Mouse (Mus musculus): ENCODE measurements around the gene Siah3.

Gene Siah3

DNA sequence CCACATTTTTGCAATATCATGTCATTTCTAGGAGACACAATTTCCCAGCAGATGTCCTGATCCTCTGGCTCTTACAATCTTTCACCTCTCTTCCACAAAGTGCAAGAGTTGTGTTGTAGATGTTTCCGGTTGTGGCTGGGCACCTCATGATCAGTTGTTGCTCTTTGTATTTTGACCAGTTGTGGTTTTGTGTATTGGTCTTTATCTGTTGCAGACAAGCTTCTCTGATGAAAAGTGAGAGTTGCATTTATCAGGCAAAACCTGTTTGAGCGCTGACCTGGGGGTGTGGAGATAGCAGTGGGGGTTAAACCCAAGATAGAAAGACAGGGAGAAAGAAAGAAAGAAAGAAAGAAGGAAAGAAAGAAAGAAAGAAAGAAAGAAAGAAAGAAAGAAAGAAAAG, 68.9 kb downstream of the Siah3 start:
- DNase-seq (ENCODE audit: low read depth), result no peak

DNA sequence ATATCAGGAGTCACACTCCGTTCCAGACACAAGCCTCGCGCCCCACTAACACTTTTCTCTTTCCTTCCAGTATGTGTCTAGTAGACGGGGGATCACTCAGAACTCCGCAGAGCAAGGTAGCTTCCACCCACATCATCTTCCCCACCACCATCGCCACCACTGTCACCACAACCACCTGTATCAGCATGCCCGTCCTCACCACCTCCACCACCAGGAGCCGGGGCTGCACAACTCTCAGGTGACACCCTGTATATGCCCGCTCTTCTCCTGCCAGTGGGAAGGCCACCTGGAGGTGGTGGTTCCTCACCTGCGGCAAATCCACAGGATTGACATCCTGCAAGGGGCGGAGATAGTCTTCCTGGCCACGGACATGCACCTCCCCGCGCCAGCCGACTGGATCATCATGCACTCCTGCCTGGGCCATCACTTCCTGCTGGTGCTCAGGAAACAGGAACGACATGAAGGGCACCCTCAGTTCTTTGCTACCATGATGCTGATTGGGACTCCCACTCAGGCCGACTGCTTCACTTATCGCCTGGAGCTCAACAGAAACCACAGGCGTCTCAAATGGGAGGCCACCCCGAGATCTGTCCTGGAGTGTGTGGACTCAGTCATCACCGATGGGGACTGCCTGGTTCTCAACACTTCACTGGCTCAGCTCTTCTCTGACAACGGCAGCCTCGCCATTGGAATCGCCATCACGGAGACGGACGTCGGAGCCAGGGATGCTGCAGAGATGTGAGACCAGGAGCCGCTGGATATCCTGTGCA, 69.8 kb downstream of the Siah3 start:
- no peak for DNase-seq (ENCODE audit: low read depth)

DNA sequence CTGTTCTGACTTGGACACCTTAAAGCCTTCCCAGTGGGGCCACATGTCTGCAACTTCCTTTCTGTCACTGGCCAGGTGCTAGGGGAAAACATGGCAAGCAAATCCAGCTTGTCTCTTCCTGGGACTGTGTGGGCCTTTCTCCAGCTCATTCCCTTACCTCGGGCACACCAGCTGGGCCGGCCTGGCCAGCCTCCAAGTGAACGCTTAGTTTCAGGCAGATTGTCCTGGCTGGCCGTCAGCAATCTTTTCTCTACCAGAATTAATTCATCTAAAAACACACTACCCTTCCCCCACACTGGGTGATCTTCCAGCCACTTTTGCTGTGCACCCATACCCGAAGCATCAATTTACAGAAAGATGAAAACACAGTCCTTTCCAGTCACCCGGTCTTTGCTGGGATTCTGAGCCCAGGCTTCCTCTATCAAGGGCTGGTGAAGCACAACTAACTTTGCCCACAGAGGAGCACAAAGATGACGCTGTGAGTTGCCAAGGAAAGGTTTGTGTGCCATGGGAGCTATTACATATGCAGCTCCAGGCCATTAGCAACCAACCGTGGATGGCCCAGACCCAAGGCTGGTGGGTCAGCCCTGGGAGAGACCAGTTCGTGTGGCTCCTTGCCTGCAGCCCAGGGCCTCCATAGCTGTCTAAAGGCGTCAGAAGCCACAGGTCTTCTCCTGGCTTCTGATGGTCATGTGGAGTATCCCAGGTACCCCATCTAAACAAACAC, 71.8 kb downstream of the Siah3 start:
- no peak for DNase-seq (ENCODE audit: low read depth)

DNA sequence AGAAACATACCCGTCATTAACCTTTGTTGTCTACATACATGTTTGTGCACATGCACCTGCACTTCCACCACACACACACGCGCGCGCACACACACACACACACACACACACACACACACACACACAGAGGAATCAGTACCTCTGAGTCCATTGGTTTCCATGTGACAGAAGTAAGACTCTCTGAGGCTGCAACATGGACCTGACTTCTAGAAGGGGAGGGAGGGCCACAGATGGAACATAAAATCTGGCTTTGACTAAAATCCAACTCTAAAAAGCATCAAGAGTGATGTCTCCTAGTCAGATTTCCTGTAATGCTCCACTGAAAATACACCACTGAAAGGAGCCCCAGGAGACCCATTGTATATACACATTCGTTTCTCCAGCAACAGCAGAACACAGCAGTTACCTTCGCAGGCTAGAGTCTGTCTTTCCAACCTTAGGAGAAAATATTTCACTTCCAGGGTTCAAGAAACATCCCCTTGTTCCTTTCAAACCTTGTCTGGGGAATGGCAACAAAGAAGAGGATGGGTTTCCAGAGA, 75.1 kb downstream of the Siah3 start:
- DNase-seq (ENCODE audit: low read depth), result no peak

DNA sequence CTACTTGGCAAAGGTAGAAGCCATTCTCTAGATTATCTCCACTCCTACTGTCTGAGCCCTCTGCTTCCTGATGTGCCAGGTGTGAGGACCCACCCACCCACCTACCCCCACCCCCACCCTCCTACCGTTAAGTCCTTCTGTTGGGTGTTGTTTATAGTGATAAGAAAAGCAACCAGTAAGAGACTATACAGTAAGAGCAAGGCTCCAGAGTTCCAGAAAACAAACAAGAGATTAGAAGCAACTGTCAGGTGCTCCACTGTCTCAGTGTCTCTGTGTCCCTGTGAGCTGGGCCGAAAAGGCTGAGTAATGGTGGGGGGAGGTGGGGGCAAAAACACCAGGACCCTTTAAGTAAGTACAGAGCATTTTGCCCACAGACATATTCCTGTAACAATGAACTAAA, 83.4 kb downstream of the Siah3 start:
- no peak for DNase-seq (ENCODE audit: low read depth)

DNA sequence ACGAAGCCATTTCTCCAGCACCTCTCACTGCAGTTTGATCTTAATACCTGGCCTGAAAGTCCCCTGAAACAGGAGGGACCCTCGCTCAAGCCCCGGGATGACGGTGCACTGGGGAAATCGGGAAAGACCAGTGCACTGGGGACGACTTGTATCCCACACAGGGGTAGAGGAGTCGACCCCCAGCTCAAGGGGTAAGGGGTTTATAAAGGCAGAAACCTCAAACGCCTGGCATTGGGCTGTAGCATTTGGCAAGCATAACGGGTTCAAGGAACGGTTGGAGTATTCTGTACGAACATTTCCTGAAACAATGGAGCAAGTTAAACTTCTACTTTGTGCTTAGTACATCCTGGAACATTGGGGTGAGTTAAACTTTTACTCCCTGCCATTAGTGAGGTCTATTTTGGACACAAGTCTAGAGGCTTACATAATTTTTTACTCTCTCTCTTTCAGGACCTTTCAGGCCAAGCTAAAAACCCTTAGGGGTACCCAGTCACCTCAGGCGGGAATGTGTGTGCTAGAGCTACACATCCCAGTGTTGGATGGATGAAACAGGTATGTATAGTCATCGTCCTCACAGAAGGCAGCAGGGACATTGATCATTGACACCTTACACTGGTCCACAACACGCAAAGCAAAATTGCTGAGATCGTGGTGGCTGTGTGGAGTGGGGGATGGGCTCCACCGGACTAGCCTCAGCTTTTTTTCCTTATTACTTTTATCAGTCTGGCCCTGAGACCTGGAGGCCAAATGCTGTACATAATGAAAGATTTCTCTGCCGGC, 84.6 kb downstream of the Siah3 start:
- no peak for DNase-seq (ENCODE audit: low read depth)

DNA sequence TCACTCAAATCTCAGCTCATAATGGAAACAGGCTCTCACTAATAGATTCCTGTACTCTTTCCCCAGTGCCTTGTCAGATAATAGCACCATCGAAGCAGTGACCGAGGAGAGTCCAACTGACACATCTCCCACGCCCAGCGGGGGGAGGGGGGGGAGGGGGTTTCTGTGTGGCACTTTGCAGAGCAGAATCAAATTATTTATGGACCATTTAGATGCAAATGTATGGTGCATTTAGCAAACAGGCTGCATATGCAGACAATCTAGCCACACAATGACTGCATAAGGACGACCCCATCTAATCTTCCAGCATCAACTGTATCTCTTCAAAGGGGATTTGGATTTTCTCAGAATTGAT, 85.2 kb downstream of the Siah3 start:
- DNase-seq (ENCODE audit: low read depth), result no peak

DNA sequence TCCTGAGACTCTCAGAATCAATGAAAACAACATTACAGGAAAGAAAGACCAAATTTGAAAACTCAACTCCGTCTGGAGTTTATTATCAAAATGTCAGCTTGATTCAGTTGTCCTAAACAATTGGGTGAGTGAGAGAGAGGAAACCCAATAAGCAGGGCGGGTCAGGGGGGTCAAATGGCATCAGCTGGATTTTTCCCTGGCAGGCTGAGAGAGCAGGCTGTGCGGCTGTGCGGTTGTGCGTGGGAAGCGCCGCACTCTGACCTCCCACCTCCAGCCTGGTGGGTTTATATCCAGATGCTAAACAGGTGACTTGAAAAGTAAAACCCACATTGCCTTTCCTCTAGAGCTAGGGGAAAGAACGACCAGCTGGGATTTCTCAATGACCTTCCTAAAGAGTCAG, 85.9 kb downstream of the Siah3 start:
- DNase-seq (ENCODE audit: low read depth), result no peak

DNA sequence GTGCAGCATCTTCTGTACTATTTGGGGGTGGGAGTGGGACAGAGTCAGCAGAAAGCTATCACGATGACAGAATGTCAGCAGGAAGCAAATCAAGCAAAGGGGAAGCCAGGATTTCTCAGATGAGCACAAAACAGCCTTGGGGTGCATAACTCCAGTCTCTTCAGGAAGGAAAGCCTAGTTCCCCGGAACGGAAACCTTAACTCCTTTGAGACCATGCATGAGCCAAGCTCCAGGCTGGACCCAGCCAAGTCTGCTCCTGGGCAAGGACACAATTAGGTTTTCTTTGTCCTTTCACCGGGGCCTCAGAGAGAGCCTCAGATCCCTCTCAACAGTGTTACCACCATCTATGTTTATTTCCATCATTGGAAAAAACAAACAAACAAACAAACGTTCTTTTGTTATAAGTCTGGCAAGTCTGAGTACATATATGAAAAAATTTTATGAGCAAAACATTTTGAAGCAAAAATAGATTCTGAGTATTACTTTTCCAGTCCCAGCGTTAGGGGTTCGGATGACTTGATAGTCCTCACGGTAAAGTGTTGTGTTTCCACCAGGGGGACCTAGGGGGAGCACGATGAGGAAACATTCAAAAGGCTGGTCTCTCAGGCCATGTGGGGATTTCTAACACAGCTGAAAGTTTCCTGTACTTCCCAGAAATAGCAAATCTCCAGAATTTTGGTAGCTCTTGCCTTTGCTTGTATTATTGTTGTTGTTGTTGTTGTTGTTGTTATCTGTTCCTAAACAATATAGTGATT, 106.0 kb downstream of the Siah3 start:
- DNase-seq (ENCODE audit: low read depth), result no peak

DNA sequence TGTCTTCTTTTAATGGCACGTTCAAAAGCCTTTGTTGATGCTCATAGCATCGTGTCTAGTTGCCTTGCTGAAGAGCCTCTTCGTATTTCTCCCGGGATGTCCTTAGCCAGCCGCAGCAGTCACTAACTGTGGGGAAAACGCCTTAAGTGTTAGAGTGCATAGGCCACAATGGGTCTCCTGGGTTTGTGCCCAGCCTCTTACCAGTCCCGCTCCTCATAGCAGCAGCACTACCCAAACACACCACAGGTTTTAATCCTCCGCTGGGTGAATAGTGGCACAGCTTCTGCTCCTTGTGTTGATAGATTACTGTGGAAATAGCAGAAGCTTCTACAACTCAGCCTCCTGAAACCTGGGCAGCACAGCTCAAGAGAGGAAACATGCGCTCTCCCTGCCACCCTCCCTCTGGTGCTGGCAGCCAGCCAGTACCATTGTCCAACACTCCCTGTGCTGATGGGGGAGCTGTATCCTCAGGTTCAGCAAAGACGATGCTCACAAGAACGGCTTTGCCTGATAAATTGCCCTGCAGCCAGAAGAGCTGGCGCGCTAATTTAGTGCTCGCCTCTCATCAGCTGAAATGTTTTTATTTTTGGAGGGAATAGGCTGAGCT, 109.9 kb downstream of the Siah3 start:
- no peak for DNase-seq (ENCODE audit: low read depth)

DNA sequence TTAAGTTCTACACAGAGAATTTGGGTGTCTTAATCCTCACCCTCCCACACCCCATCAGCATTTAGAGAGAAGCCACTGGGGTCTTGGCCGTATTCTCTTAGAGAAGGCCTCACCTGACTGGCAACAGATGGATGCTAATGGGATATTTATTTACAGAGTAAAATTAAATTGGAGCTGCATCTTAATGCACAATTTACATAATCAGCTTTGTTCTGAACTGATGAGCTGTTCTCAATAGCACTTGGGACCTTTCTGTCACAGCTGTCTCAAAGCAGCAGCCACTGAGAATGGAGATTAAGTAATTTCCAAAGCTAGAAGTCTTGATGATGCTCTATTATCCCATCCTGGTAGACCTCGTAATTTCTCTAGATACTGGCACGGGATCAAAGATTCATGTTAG, 110.5 kb downstream of the Siah3 start:
- DNase-seq (ENCODE audit: low read depth), result no peak

DNA sequence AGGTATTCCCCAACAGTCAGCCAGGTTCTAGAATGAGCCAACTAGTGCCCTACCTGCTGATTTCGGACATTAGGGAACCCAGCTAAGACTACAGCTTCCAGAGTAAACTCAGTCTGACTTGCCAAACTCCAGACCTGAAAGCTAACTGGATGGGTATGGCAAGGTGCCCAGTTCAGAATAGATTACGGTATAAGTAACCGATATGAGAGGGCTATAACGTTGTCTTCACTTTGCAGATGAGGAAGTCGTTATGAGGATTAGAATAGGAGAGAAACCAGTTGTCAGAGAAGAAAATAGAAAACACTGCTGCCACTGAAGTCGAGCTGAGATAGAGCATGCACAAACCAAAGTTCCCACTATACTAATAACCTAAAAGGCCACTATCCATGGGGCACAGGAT, 123.2 kb downstream of the Siah3 start:
- DNase-seq (ENCODE audit: low read depth), result no peak
